Mouse (Mus musculus) B cell, adult 67 days (primary cell): ENCODE data around the gene Crtc3. TPM values are rescaled to one million over a fixed set of nuclear protein-coding genes. Genes with fewer than 3 reads are reported as not detected.

Experiments
- total RNA-seq, 2 experiments: library from RNA; stranded (reverse); gene quantifications; 4 replicates each; pipeline ENCODE4 v1.2.4; 2023

Crtc3 gene
- 10 to 100 TPM; 34.4 to 41.4 TPM for total RNA-seq

DNA sequence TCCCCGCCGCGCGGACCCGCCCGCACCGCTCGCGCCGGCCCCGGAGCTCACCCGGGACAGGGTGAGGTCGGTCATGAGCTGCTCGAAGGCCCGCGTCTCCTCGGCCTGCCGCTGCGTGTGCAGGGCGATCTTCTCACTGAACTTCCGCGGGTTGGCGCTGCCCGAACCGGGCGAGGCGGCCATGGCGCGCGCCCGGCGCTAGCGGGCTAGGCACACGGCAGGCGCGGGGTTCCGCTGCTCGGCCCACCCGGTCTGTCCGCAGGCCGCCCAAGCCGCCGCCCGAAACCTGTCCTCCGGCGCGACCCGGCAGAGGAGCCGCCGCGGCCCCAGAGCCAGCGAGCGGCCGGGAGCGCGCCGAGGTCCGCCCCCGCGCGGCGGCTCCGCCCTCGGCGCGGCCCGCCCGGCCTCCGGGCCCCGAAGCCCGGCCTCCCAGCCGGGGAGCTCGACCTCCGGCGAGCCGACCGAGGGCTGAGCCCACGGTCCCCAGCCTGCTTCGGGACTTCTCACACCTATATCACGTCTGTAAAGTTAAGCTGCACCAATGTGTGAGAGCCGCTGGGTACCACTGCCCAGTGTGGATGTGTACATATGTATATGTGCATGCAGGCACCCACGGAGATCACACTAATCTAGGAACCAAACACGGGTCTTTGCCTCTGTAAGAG lies at the start of gene Crtc3:
Gene Crtc3, minus strand, starts transcription at position 322 of the 665 bp plus-strand sequence.

Other genes starting within 250 kb of the Crtc3 start
- 10 to 100 TPM; 12.5 to 18.9 TPM for gene Blm, start 153.8 kb downstream of the Crtc3 start, total RNA-seq
- gene Iqgap1, start 137.1 kb upstream of the Crtc3 start, total RNA-seq = 100 to 1,000 TPM; 481 to 510 TPM
- gene Zscan2, start 172.0 kb upstream of the Crtc3 start, total RNA-seq = 10 to 100 TPM in 1 of 2 experiments, 1 to 10 TPM in 1; 8.0 to 14.0 TPM
- gene Wdr73, start 212.4 kb upstream of the Crtc3 start, total RNA-seq = 10 to 100 TPM; 22.1 to 22.9 TPM
- gene Nmb, start 216.2 kb upstream of the Crtc3 start, total RNA-seq = 10 to 100 TPM; 10.4 to 14.0 TPM